Mouse (Mus musculus): ENCODE results near the gene Hnf1a. TPM values are rescaled to one million over a fixed set of nuclear protein-coding genes. Genes with fewer than 3 reads are reported as not detected.
A peak's percentile ranks its signal among the peaks of the same experiment; 100 is the strongest.
"Not testable (repeated sequence)": the region's sequence is repeated elsewhere in the genome, so short reads cannot be mapped to it uniquely, and the experiment has no call there.

Gene Hnf1a
- total RNA-seq, 2 experiments from 2014 or later, result 0.10 TPM; not detected in 1

- no peak for DNase-seq
Measured at GRCm38 (mm10) chr5:114945072-114945471, 25.8 kb downstream of the Hnf1a start.

- DNase-seq, result no peak
Measured at GRCm38 (mm10) chr5:114942766-114943130, 28.1 kb downstream of the Hnf1a start.

- DNase-seq, result peak; percentile 88 to 91
Measured at GRCm38 (mm10) chr5:114942074-114942765, 28.7 kb downstream of the Hnf1a start, which contains the start of gene 2210016L21Rik. TSS of gene 2210016L21Rik (plus strand) at chr5:114942158.

GRCm38 (mm10) chr5:114941138-114941537 lies 29.8 kb downstream of the Hnf1a start:
- DNase-seq, result not testable (repeated sequence)

GRCm38 (mm10) chr5:114935838-114936237 lies 35.1 kb downstream of the Hnf1a start:
- no peak for DNase-seq

GRCm38 (mm10) chr5:114933206-114933605 lies 37.7 kb downstream of the Hnf1a start:
- no peak for DNase-seq

- DNase-seq, result no peak
Measured at GRCm38 (mm10) chr5:114931626-114932025, 39.3 kb downstream of the Hnf1a start.

GRCm38 (mm10) chr5:114926753-114927152 lies 44.1 kb downstream of the Hnf1a start:
- no peak for DNase-seq

GRCm38 (mm10) chr5:114926153-114926684 lies 44.7 kb downstream of the Hnf1a start:
- no peak for DNase-seq

- peak; percentile 39 to 53 for DNase-seq
Measured at GRCm38 (mm10) chr5:114922998-114923473, 47.9 kb downstream of the Hnf1a start, which contains the start of gene Oasl1. TSS of gene Oasl1 (plus strand) at chr5:114923240.

- no peak for DNase-seq
Measured at GRCm38 (mm10) chr5:114922366-114922731, 48.5 kb downstream of the Hnf1a start.

GRCm38 (mm10) chr5:114921551-114922365 lies 49.1 kb downstream of the Hnf1a start:
- no peak for DNase-seq

- DNase-seq, result not testable (repeated sequence)
Measured at GRCm38 (mm10) chr5:114917357-114917756, 53.5 kb downstream of the Hnf1a start.

- no peak for DNase-seq
Measured at GRCm38 (mm10) chr5:114916777-114917176, 54.1 kb downstream of the Hnf1a start.

GRCm38 (mm10) chr5:114915854-114916253 lies 55.0 kb downstream of the Hnf1a start:
- DNase-seq, result no peak

GRCm38 (mm10) chr5:114914855-114915254 lies 56.0 kb downstream of the Hnf1a start:
- DNase-seq, result no peak

- DNase-seq, result no peak
Measured at GRCm38 (mm10) chr5:114913686-114914085, 57.2 kb downstream of the Hnf1a start.

GRCm38 (mm10) chr5:114908598-114909305 lies 62.1 kb downstream of the Hnf1a start:
- no peak for DNase-seq

- DNase-seq, result peak; percentile 45 to 59
Measured at GRCm38 (mm10) chr5:114902413-114902812, 68.5 kb downstream of the Hnf1a start.

Data from adrenal gland, postnatal 36 days (tissue).